Mouse (Mus musculus) cerebellum, adult 2 months (tissue): Measurements from ENCODE around the gene Pbx1.

Source experiments
- CTCF ChIP-seq: fragments of 200-500 bp; IDR thresholded peaks from 2 replicates; pipeline ENCODE4 v1.5.1; 2011; ENCODE audit warnings: low read depth, mild to moderate bottlenecking, control low read depth, low read length, moderate library complexity, borderline replicate concordance; ENCODE audit not compliant: insufficient read depth
- POLR2A ChIP-seq: fragments of 200-500 bp; IDR thresholded peaks from 2 replicates; pipeline ENCODE4 v1.6.1; 2011; ENCODE audit warnings: low read length, control low read depth, borderline replicate concordance; ENCODE audit not compliant: insufficient read depth

GRCm38 (mm10) chr1:168088680-168089079 lies 343.4 kb downstream of the Pbx1 start:
- TF ChIP-seq CTCF (no peak), POLR2A (no peak)
